Mouse (Mus musculus) kidney, adult 18-20 months (tissue): ENCODE data around the gene Naa50.
A peak's percentile ranks its signal among the peaks of the same experiment; 100 is the strongest.

Source experiments
- DNase-seq: peaks from one replicate; pipeline ENCODE4 v3.0.0; 2021

Gene Naa50

GRCm38 (mm10) chr16:44139536-44140185 lies at the start of gene Naa50, which contains the start of gene Atp6v1a:
Naa50 (plus strand) TSS chr16:44139830.
Atp6v1a (minus strand) TSS chr16:44139705.
- DNase-seq = peak; percentile 93

- peak; percentile 23 for DNase-seq
Observed at GRCm38 (mm10) chr16:44099377-44099776, 40.3 kb upstream of the Naa50 start.

GRCm38 (mm10) chr16:44101181-44101710 lies 38.4 kb upstream of the Naa50 start:
- DNase-seq = no peak

GRCm38 (mm10) chr16:44102925-44103324 lies 36.7 kb upstream of the Naa50 start:
- no peak for DNase-seq

- no peak for DNase-seq
Observed at GRCm38 (mm10) chr16:44103806-44104766, 35.5 kb upstream of the Naa50 start.

- no peak for DNase-seq
Observed at GRCm38 (mm10) chr16:44105211-44105610, 34.4 kb upstream of the Naa50 start.

- DNase-seq = no peak
Observed at GRCm38 (mm10) chr16:44109002-44109401, 30.6 kb upstream of the Naa50 start.

- no peak for DNase-seq
Observed at GRCm38 (mm10) chr16:44119753-44120501, 19.7 kb upstream of the Naa50 start.

GRCm38 (mm10) chr16:44122122-44122521 lies 17.5 kb upstream of the Naa50 start:
- DNase-seq = no peak

- no peak for DNase-seq
Observed at GRCm38 (mm10) chr16:44122574-44122973, 17.1 kb upstream of the Naa50 start.

GRCm38 (mm10) chr16:44122982-44123725 lies 16.5 kb upstream of the Naa50 start:
- DNase-seq = no peak

- DNase-seq = no peak
Observed at GRCm38 (mm10) chr16:44123786-44124185, 15.8 kb upstream of the Naa50 start.

- no peak for DNase-seq
Observed at GRCm38 (mm10) chr16:44124713-44125112, 14.9 kb upstream of the Naa50 start.

- DNase-seq = no peak
Observed at GRCm38 (mm10) chr16:44125436-44125835, 14.2 kb upstream of the Naa50 start.

- no peak for DNase-seq
Observed at GRCm38 (mm10) chr16:44126437-44126836, 13.2 kb upstream of the Naa50 start.

GRCm38 (mm10) chr16:44132300-44132699 lies 7.3 kb upstream of the Naa50 start:
- no peak for DNase-seq

GRCm38 (mm10) chr16:44133187-44133586 lies 6.4 kb upstream of the Naa50 start:
- DNase-seq = no peak

- DNase-seq = peak; percentile 39
Observed at GRCm38 (mm10) chr16:44136511-44137021, 3.1 kb upstream of the Naa50 start.

GRCm38 (mm10) chr16:44138377-44138978 lies 1.2 kb upstream of the Naa50 start:
- DNase-seq = no peak

- DNase-seq = peak; percentile 91
Observed at GRCm38 (mm10) chr16:44138979-44139535, 573 bp upstream of the Naa50 start.

- DNase-seq = peak; percentile 79
Observed at GRCm38 (mm10) chr16:44140186-44140787, 657 bp downstream of the Naa50 start.
